Mouse (Mus musculus) liver, embryonic 13.5 days (tissue): ENCODE measurements at regions not wholly inside any gene's neighbourhood (a gene's known extent, or its start where the extent isn't known, plus 50 kb on each side); places are given as distances from the start of the nearest gene placed in this dataset.

Experiments used
- ATAC-seq: fragments of 200-750 bp; cut with Nextera tagmentation; 2 replicates; pipeline ENCODE4 v1.8.0; 2017; ENCODE audit warnings: low read depth, mild to moderate bottlenecking, moderate number of reproducible peaks, moderate library complexity
- DNase-seq: peaks from one replicate; pipeline ENCODE4 v3.0.0; 2022
- H3K27ac ChIP-seq: fragments of 300-500 bp; sonication (generic); 2 replicates; pipeline ENCODE4 v1.5.1; 2015; ENCODE audit warnings: moderate library complexity, mild to moderate bottlenecking, inconsistent platforms
- H3K27me3 ChIP-seq: fragments of 300-500 bp; sonication (generic); 2 replicates; pipeline ENCODE4 v1.6.1; 2015; ENCODE audit warnings: mild to moderate bottlenecking, inconsistent platforms
- H3K36me3 ChIP-seq: fragments of 300-500 bp; sonication (generic); 2 replicates; pipeline ENCODE4 v1.6.1; 2015; ENCODE audit warnings: mild to moderate bottlenecking, inconsistent platforms
- H3K4me1 ChIP-seq: fragments of 300-500 bp; sonication (generic); replicated peaks from 2 replicates; pipeline ENCODE4 v1.6.1; 2015; ENCODE audit warnings: inconsistent platforms
- H3K4me2 ChIP-seq: fragments of 300-500 bp; sonication (generic); 2 replicates; pipeline ENCODE4 v1.6.1; 2015; ENCODE audit warnings: inconsistent platforms, mild to moderate bottlenecking, moderate library complexity
- H3K4me3 ChIP-seq: fragments of 300-500 bp; sonication (generic); replicated peaks from 2 replicates; pipeline ENCODE4 v1.5.1; 2015; ENCODE audit warnings: mild to moderate bottlenecking, inconsistent platforms
- H3K9ac ChIP-seq: fragments of 300-500 bp; sonication (generic); 2 replicates; pipeline ENCODE4 v1.6.1; 2015; ENCODE audit warnings: mild to moderate bottlenecking, inconsistent platforms
- H3K9me3 ChIP-seq: fragments of 300-500 bp; sonication (generic); replicated peaks from 2 replicates; pipeline ENCODE4 v1.6.1; 2016; ENCODE audit warnings: inconsistent platforms
- WGBS: fragments of 180-500 bp; shearing (Covaris S2); methylation state at CpG from one replicate; pipeline ENCODE4 v1.1.7; 2015; ENCODE audit not compliant: insufficient replicate concordance; 5-methylcytosine and 5-hydroxymethylcytosine counted together

- Histone ChIP-seq H3K27me3 (no peaks in the 10 kb centered on the region), H3K4me1 (peaks cover 25% of the 10 kb centered on the region), H3K9me3 (no peaks in the 10 kb centered on the region), H3K27ac (no peak overlapping the region), H3K36me3 (no peaks in the 10 kb centered on the region), H3K9ac (no peak overlapping the region), H3K4me2 (no peak overlapping the region), H3K4me3 (no peak overlapping the region)
- 66% methylated on average over 3 of the region's 3 CpGs for WGBS
- ATAC-seq (peak; percentile 77), DNase-seq (no peak)
These were observed 63.0 kb upstream of the Ube2e3 start for GRCm38 (mm10) chr2:78804931-78805330.

GRCm38 (mm10) chr2:78803543-78803942, 64.4 kb upstream of the Ube2e3 start:
- ATAC-seq (peak; percentile 76), DNase-seq (no peak)
- H3K36me3 ChIP-seq = no peaks in the 10 kb centered on the region
- no peak overlapping the region for H3K4me2 ChIP-seq
- no peaks in the 10 kb centered on the region for H3K9me3 ChIP-seq
- H3K9ac ChIP-seq = no peak overlapping the region
- 39% methylated on average over 4 of the region's 4 CpGs for WGBS
- H3K27me3 ChIP-seq = no peaks in the 10 kb centered on the region
- H3K4me1 ChIP-seq = peaks cover 25% of the 10 kb centered on the region
- H3K27ac ChIP-seq = no peak overlapping the region
- no peak overlapping the region for H3K4me3 ChIP-seq

- no peaks in the 10 kb centered on the region for H3K27me3 ChIP-seq
- no peak overlapping the region for H3K9ac ChIP-seq
- ATAC-seq (no peak), DNase-seq (no peak)
- no peak overlapping the region for H3K4me2 ChIP-seq
- no peak overlapping the region for H3K27ac ChIP-seq
- 69% methylated on average over 5 of the region's 5 CpGs for WGBS
- no peaks in the 10 kb centered on the region for H3K4me1 ChIP-seq
- no peak overlapping the region for H3K4me3 ChIP-seq
- no peaks in the 10 kb centered on the region for H3K9me3 ChIP-seq
- H3K36me3 ChIP-seq = no peaks in the 10 kb centered on the region
These were observed 72.5 kb upstream of the Ube2e3 start for GRCm38 (mm10) chr2:78795446-78795845.

- ATAC-seq (peak; percentile 72), DNase-seq (no peak)
- H3K9me3 ChIP-seq = no peaks in the 10 kb centered on the region
- H3K4me2 ChIP-seq = no peak overlapping the region
- no peaks in the 10 kb centered on the region for H3K4me1 ChIP-seq
- no peak overlapping the region for H3K9ac ChIP-seq
- H3K36me3 ChIP-seq = no peaks in the 10 kb centered on the region
- H3K27ac ChIP-seq = no peak overlapping the region
- WGBS = 58% methylated on average over 5 of the region's 5 CpGs
- H3K4me3 ChIP-seq = no peak overlapping the region
- no peaks in the 10 kb centered on the region for H3K27me3 ChIP-seq
These were observed 73.2 kb upstream of the Ube2e3 start for GRCm38 (mm10) chr2:78794734-78795133.

GRCm38 (mm10) chr2:78789124-78789523, 78.8 kb upstream of the Ube2e3 start:
- Histone ChIP-seq H3K4me1 (no peaks in the 10 kb centered on the region), H3K9ac (no peak overlapping the region), H3K9me3 (no peaks in the 10 kb centered on the region), H3K4me2 (no peak overlapping the region), H3K27me3 (no peaks in the 10 kb centered on the region), H3K27ac (no peak overlapping the region), H3K36me3 (no peaks in the 10 kb centered on the region), H3K4me3 (no peak overlapping the region)
- WGBS = 70% methylated on average over 5 of the region's 5 CpGs
- DNase-seq (no peak), ATAC-seq (no peak)

GRCm38 (mm10) chr2:78788222-78788621, 79.7 kb upstream of the Ube2e3 start:
- no peak for ATAC-seq
- Histone ChIP-seq H3K27me3 (no peaks in the 10 kb centered on the region), H3K9ac (no peak overlapping the region), H3K4me1 (no peaks in the 10 kb centered on the region), H3K4me2 (no peak overlapping the region), H3K4me3 (no peak overlapping the region), H3K27ac (no peak overlapping the region), H3K9me3 (no peaks in the 10 kb centered on the region), H3K36me3 (no peaks in the 10 kb centered on the region)
- DNase-seq = no peak

- ATAC-seq (no peak), DNase-seq (no peak)
- 72% methylated on average over 3 of the region's 3 CpGs for WGBS
- Histone ChIP-seq H3K4me1 (no peaks in the 10 kb centered on the region), H3K4me3 (no peak overlapping the region), H3K27ac (no peak overlapping the region), H3K27me3 (no peaks in the 10 kb centered on the region), H3K9ac (no peak overlapping the region), H3K9me3 (no peaks in the 10 kb centered on the region), H3K36me3 (no peaks in the 10 kb centered on the region), H3K4me2 (no peak overlapping the region)
These were observed 88.0 kb upstream of the Ube2e3 start for GRCm38 (mm10) chr2:78779949-78780348.

GRCm38 (mm10) chr2:78777589-78777988, 90.3 kb upstream of the Ube2e3 start:
- no peaks in the 10 kb centered on the region for H3K9me3 ChIP-seq
- H3K36me3 ChIP-seq = no peaks in the 10 kb centered on the region
- H3K4me3 ChIP-seq = no peak overlapping the region
- H3K4me1 ChIP-seq = no peaks in the 10 kb centered on the region
- DNase-seq = no peak
- H3K27me3 ChIP-seq = no peaks in the 10 kb centered on the region
- no peak for ATAC-seq
- no peak overlapping the region for H3K4me2 ChIP-seq
- no peak overlapping the region for H3K27ac ChIP-seq
- H3K9ac ChIP-seq = no peak overlapping the region

GRCm38 (mm10) chr2:78754362-78754761, 113.6 kb upstream of the Ube2e3 start:
- no peak overlapping the region for H3K4me3 ChIP-seq
- no peaks in the 10 kb centered on the region for H3K27me3 ChIP-seq
- no peak overlapping the region for H3K9ac ChIP-seq
- DNase-seq (no peak), ATAC-seq (no peak)
- H3K4me1 ChIP-seq = no peaks in the 10 kb centered on the region
- H3K9me3 ChIP-seq = no peaks in the 10 kb centered on the region
- H3K36me3 ChIP-seq = no peaks in the 10 kb centered on the region
- no peak overlapping the region for H3K4me2 ChIP-seq
- H3K27ac ChIP-seq = no peak overlapping the region
- 62% methylated on average over 6 of the region's 6 CpGs for WGBS

- WGBS = 74% methylated on average over 4 of the region's 4 CpGs
These were observed 114.0 kb upstream of the Ube2e3 start for GRCm38 (mm10) chr2:78753918-78754317.

GRCm38 (mm10) chr2:78730161-78730560, 137.8 kb upstream of the Ube2e3 start:
- Histone ChIP-seq H3K36me3 (no peaks in the 10 kb centered on the region), H3K9ac (no peak overlapping the region), H3K4me3 (no peak overlapping the region), H3K9me3 (no peaks in the 10 kb centered on the region), H3K27me3 (0 out of 2 replicates have a peak, but pooled peaks cover 3% of the 10 kb centered on the region), H3K4me2 (no peak overlapping the region), H3K4me1 (no peaks in the 10 kb centered on the region; the same call in 1 of the 2 replicates), H3K27ac (no peak overlapping the region)
- ATAC-seq (no peak), DNase-seq (no peak)
- WGBS = 78% methylated on average over 6 of the region's 6 CpGs

More at GRCm38 (mm10) chr2:78753918-78754317, 114.0 kb upstream of the Ube2e3 start:
- DNase-seq = no peak
- Histone ChIP-seq H3K4me2 (no peak overlapping the region), H3K9me3 (no peaks in the 10 kb centered on the region), H3K4me1 (no peaks in the 10 kb centered on the region), H3K9ac (no peak overlapping the region), H3K27ac (no peak overlapping the region), H3K4me3 (no peak overlapping the region), H3K27me3 (no peaks in the 10 kb centered on the region), H3K36me3 (no peaks in the 10 kb centered on the region)
- no peak for ATAC-seq

- Histone ChIP-seq H3K27ac (no peak overlapping the region), H3K36me3 (no peaks in the 10 kb centered on the region), H3K4me2 (no peak overlapping the region), H3K4me3 (no peak overlapping the region), H3K9me3 (no peaks in the 10 kb centered on the region), H3K27me3 (0 out of 2 replicates have a peak, but pooled peaks cover 3% of the 10 kb centered on the region), H3K9ac (no peak overlapping the region), H3K4me1 (no peaks in the 10 kb centered on the region; the same call in 1 of the 2 replicates)
- no peak for DNase-seq
- no peak for ATAC-seq
- 82% methylated on average over 7 of the region's 7 CpGs for WGBS
These were observed 141.9 kb upstream of the Ube2e3 start for GRCm38 (mm10) chr2:78726060-78726459.
